Mouse (Mus musculus) large intestine, adult 2 months (tissue): Measurements from ENCODE around the gene Raver2. TPM values are rescaled to one million over a fixed set of nuclear protein-coding genes. Genes with fewer than 3 reads are reported as not detected.

Source experiments
- DNase-seq: peaks from one replicate; pipeline ENCODE4 v3.0.0-alpha.2; 2012; ENCODE audit warnings: low read depth, low spot score
- WGBS: fragments of 180-500 bp; shearing (Covaris S2); methylation state at CpG from one replicate; pipeline ENCODE4 v1.1.7; 2018; 5-methylcytosine and 5-hydroxymethylcytosine counted together
- polyA plus RNA-seq: library from polyadenylated mRNA; depleted of rRNA; stranded (reverse); fragments of >200 nt; gene quantifications from 2 replicates; pipeline ENCODE4 v1.2.3, GENCODE M21; 2012

Gene Raver2
- polyA plus RNA-seq, 1 experiment = 1.8 TPM

DNA sequence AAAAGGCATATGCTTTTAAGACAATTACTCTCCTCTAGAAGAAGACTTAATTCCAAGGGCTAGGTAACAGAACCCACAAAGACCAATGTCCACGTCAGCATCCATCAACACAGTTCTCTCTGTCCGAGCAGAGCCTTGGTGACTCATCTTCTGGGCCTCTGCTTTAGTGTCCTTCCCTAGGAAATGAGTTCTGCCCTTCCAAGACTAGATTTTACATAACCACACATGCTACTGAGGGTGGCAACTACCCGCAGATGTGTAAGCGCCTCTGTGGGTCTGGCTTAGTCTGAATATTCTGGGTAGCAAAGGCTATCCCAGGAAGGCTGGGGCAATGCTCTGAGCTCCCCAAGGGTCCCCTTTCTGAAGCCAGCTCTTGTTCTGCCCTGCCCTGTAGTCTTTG is 97.0 kb downstream of the Raver2 start:
- 83% methylated on average over 4 of the region's 4 CpGs for WGBS

DNA sequence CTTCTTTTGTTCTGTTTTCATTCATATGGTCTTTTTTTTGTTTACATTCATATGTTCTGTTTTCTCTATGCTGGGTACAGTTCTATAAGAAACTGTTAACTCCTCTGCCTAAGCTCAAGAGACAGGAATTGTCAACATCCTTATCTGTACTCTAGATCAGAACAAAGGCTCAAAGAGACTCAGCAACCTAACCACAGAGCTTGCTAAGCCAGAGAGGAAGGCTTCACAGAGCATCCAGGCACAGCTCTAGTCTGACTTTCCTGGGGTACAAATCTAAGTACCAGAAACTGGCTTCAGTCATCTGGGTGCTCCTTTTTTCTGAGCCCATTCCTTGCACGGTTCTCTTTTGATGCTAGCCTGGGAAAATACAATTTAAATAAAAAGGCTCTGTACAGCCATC is 99.0 kb downstream of the Raver2 start:
- WGBS = 93% methylated on average over 1 of the region's 1 CpGs
- DNase-seq = no peak

More for the DNA sequence above, 97.0 kb downstream of the Raver2 start:
- DNase-seq = no peak

DNA sequence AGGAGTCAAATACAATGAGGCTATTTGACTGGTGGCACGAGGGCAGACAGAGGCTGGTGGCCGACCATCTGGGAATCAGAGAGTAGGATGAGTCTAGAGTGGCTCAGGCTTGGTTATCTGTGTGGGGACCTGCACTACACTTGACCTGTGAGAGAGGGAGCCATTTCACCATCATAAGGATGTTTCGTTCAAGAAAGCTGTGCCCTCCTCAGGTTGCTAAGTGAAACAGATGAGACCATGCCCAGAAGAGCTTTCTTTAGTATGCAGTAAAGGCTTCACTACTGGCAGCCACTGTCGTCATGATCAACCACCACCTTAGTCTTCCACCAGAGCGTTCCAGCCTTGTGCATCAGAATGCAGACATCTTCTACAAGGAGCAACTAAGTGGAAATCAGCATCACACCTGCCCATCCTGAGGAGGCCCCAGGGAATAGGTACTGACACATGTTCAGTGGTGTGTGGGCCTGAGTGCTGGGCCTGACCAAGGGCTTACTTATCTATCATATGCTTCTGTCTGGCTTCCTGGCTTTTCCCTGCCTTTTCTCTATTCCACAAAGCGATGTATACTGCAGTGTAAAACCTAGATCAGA is 99.5 kb downstream of the Raver2 start:
- WGBS = 49% methylated on average over 6 of the region's 6 CpGs
- peak; percentile 16 for DNase-seq

DNA sequence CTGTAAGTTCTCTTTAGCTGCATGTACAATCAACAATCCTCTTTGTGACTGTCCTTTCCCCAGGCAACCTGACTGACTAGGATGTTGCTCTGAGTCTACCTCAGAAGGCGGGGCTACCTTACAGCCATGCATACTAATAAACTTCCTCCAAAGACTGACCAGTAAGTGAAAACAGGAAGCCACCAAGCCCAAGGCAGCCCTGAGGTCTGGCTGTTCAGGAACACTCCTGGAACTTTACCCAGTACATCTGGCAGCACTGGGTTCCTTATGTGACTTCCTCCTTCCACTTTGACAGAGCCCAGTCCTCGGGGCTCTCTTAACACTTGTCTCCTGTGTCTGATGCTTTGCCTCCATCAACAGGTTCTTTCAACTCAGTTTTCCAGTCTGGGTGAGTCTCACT is 104.0 kb downstream of the Raver2 start:
- 50% methylated on average over 2 of the region's 2 CpGs for WGBS
- peak; percentile 25 for DNase-seq

DNA sequence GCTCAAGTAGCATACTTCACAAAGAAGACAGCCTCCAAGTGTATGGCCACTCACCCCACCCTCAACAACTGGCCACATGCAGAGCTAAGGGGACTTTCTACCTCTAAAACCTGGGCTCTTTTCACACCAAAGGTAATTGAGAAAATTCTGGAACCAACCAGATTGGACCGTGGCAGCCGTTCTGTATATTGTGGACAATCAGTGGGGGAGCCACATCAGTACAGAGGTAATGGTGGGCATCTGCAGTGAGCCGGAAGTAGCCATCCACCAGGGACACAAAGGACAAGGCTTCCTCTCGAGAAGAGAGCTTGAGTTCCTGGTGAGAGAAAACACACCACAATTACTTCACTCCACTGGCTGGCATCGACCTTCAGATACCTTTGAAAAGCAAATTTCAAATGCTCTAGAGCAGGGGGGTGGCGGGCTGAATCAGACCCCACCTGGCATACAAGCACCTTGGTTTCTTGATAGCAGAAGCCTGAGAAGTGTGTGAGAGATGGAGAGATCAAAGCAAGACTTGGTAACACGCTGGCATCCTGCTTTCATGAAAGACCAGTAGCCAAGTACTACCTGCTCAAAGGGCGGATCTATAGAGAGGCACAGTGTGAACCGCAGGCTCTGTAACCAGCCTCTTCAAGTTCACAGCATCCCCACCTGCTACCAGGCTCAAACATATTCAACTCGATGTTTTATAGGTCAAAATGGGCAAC is 106.3 kb downstream of the Raver2 start:
- DNase-seq = no peak
- 84% methylated on average over 10 of the region's 10 CpGs for WGBS

DNA sequence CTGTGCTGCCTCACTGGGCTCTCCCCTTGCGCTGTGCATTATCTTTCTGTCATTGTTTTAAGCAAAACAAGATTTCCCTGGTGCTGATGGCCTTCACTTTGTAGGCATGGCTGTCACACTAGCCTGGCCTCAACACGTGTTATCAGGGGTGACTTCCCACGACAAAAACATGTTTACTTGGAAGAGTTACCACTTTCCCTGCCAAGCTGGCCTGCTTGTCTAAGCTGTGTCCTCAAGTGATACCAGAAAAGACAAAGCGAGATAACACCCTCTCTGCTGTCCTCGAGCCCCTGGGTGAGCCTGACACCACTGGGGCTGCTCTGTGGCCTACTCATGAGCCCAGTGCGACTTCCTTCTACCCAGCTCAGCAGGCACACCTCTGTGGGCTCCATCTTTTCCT is 107.3 kb downstream of the Raver2 start:
- no peak for DNase-seq
- WGBS = 86% methylated on average over 6 of the region's 6 CpGs

DNA sequence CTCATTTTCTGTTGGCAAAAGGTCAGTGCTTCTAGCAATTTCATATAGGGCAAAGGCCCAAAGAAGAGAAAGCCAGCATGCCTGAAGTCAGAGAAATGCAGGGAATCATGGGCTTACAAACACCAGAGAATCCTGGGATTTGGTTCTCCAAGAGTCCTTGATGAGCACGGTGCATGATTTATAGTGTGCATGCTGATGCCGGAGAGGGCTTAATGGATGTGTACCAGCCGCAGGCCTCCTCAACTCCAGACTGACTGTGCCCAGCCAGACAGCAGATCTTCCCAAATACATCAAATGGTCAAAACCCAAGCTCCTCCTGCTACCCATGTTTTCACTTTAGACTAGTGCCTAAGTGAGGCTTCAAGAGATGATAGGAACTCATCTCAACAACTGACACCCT is 109.0 kb downstream of the Raver2 start:
- no peak for DNase-seq
- WGBS = 80% methylated on average over 3 of the region's 3 CpGs

DNA sequence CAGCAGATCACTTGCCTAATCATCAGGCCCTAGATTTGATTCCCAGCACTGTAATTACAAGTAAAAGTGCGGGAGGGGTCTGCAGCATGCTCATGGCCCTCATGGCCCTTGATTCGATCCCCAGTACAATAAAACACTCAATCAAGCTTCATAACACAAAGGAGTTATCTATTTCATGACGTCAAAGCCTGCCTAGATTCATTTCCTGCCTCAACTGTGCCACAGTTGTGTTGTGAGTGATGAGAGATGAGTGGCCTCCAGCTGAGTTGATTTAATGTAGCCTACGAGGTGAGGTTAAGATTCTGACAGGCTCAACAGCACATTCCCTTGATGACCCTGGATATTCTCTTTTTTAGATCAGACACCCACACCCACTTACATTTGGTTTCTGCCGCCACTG is 110.3 kb downstream of the Raver2 start:
- WGBS = 83% methylated on average over 5 of the region's 5 CpGs
- no peak for DNase-seq

DNA sequence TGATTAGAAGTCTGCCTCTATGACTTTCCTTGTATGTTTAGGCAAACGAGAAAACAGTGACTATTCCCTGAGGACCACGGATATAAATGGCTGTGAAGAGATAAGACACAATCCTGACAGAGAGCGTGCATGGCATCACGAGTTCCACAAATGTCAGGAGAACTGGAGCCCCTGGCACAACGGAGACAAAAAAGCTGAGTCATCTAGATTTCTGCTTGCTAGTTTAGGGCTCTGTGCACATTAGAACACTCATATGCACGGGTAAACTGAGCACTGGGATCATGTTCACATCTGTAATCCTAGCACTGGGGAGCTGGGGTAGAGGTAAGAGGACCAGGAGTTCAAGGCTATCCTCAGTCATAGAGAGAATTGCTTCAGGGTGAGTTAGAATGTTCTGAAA is 111.1 kb downstream of the Raver2 start:
- whole genome bisulfite sequencing = 78% methylated on average over 6 of the region's 6 CpGs
- DNase-seq = no peak

DNA sequence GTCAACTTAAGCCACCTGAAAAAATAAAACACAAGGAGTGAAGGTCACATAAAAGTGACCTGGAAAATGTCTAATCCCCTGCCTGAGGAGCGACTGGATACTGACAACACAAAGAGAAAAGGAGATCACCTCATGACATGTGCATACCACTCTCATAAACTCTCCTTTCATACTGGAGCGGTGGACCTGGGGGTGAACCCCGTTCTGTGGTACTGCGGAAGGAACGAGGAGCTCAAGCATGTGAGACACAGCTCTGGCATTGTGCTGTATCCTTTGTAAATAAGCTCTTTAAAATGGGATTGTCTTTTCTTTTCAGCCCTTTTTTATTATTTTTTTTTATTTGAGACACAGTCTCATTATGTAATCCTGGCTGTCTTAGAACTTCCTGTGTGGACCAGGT is 111.9 kb downstream of the Raver2 start:
- no peak for DNase-seq
- WGBS = 88% methylated on average over 5 of the region's 5 CpGs

DNA sequence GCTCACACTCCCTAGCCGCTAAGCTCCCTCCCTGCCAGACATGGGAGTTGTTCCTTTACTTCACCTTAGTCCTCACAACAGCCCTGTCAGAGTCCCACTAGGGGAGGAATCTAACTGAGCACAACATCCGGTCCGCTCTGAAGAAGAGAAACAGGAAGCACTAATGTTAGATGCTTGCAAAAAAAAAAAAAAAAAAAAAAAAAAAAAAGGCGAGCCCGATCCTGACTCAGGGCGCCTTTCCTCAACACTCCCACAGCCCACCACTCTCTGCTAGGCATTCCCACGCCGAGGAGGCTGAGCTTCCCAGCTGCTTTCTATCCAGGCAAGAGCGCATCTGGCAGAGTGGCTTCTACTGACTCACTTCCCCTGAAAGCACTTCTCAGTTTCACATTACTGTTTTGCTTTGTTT is 113.8 kb downstream of the Raver2 start:
- WGBS = 59% methylated on average over 9 of the region's 9 CpGs

DNA sequence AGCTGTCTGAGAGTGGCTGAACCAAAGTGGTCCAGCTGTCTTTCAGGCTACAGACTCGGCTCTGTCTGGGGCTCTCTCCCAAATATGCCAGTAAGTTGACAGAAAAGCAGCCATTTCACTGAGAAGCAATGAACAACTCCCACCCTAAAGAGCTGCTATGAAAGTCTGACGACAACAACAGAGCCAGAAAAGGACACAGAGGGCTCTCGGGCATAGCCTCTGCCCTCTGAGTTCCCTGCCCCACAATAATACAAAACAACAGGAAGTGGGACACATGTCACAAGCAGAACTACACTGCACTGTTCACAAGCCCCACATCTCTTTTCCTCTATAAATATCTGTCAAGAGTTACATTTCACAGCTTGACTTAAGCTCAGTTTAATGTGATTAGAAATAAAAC is 116.4 kb downstream of the Raver2 start:
- DNase-seq = no peak
- 64% methylated on average over 3 of the region's 3 CpGs for WGBS

More for the DNA sequence above, 113.8 kb downstream of the Raver2 start:
- DNase-seq = no peak

DNA sequence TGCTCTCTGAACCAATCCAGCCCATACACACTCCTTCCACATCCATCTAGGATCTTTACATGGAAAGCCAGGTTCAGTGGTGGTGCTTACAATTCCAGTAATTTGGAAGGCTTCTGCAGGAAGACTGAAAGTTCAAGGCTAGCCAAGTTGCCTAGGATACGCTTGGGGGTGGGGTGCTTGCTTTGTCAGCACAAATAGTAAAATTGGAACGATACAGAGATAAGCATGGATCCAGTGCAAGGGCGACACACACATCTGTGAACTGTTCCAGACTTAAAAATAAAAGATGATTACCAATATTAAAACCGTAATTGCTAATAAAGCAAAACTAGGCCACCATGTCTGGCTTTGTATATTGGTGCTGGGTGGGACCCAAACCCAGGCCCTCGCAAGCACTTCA is 117.8 kb downstream of the Raver2 start:
- DNase-seq = no peak
- 73% methylated on average over 5 of the region's 5 CpGs for WGBS

DNA sequence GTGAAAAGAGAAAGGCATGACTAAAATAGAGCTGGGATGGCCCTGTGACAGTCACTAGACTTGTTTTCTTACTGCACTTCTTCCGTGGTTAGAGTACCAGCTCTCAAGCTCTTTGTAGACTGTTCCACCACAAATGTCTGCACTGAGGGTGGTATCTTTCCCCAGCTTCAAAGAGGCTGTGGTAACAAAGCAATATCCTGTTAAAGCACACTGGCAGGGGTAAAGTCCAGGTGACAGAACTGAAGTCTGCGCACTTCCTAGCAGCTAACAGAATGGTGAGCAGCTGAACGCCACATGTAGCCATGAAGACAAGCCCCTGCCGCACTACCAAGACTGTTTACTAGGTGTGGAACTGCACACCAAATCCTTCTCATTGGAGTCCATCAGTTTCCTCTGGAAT is 118.6 kb downstream of the Raver2 start:
- DNase-seq = no peak
- WGBS = 67% methylated on average over 4 of the region's 4 CpGs

DNA sequence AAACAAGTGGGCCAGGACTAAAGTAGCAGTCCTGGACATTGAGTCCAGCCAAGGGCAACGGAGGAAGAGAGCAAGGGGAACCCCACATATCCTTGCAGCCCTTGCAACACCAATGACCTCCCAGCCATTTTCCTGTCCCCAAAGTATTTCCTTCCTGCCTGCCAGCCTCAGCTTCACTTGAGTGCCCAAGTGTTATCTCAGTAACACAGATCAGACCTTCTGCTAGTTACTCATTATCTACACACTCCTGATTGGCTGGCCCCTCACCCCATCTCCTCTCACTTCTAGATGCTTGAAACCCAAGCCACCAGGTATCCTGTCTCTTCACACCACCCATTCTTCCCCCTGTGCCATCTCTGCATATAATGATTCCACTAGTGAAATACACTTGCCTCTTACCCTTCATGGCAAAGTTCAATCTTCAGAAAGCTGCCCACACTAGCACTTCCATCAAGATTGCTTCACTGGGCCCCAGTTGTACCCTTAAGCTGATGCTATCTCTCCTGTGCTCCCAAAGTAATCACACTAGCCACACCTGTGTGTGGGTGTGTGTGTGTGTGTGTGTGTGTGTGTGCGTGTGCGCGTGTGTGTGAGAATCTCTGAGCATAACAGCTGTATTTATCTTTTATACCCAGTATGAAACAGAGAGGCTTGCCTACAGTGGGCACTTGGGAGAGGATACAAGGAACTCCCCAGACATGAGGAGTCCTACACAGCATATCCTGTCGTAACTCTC is 123.6 kb downstream of the Raver2 start:
- DNase-seq = no peak
- WGBS = 73% methylated on average over 5 of the region's 5 CpGs

DNA sequence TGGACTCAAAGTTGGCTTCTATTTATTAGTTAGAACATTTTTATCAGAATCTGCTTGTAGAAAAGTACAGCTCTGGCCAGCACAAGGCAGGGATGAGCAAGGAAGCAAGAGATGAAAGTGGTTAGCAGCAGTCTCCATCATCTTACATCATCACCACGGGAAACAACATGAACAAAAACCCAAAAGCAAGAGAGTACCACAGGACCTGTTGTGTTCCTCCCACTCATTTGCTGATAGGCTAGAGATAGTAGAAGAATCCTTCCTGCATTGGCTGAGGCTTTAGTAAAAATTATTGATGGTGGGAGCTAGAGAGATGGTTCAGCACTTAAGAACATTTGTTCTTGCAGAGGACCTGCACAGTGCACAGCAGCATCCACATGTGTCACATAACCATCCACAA is 125.4 kb downstream of the Raver2 start:
- WGBS = 79% methylated on average over 1 of the region's 1 CpGs
- DNase-seq = no peak

DNA sequence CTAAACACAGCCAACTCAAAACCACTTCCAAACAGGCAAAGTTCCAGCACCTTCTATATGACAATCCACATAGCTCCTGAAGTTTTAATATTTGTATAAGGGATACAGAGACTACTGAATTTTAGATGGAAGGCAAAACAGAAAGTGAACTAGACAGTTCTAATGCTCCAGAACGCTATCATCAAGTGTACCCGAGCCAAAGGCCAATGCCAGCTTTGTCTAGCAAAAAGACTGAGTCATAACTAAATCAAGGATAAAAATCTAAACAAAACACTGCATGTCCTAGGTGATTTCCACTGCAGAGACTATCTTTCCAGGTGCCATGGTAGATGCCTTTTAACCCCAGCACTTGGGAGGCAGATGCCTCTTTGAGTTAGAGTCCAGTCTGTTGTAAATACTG is 127.6 kb downstream of the Raver2 start:
- no peak for DNase-seq
- WGBS = 47% methylated on average over 2 of the region's 2 CpGs

DNA sequence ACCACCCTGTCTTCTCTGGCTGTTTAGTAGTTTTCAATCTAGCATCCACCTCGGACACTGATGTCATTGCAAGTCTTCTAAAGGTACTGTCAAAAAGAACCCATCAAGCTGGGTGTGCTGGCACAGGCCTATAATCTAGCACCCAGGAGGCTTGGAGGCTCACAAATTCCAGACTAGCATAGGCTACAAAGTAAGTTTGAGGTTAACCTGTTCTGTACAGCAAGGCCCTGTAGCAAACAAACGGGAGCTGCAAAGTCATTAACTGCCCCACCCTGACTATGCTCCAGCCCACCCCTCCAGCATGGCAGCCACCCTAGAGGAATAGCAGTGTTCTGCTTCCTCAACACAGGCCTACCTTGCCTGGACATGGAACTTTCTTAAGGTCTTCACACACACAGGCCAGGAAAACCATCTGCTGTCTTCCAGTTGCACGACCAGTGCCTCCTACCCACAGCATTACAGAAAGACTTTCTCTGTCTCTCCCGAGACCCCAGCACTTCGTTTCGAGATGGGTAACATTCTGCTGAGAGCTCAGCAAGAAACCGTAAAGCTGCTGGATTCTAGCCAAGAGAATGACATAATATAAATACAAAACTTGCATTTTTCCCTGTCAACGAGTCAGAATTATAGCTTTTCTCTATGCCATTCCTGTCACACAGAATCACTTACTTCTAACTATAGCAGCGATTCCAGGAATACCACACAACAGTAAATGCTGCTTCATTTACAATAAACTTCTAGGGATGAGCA is 128.8 kb downstream of the Raver2 start:
- 45% methylated on average over 9 of the region's 9 CpGs for WGBS
- DNase-seq = no peak

DNA sequence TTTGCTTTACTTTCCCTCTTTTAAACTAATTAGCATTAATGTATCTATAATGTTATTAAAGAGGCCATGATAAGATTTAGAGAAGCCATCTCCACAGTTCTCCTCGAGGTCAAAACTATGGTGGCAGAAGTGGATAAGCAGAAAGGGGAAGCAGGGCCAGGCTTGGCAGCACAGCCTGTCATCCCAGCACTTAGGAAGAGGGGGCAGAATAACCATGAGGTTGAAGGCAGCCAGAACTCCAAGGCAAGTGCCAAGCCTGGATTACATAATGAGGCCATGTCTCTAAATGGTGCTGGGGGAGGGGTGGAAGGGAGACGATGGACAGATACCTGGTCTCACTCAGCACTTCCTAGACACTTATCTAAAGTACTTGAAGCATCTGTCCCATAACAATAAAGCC is 129.6 kb downstream of the Raver2 start:
- DNase-seq = no peak
- whole genome bisulfite sequencing = 19% methylated on average over 2 of the region's 2 CpGs

DNA sequence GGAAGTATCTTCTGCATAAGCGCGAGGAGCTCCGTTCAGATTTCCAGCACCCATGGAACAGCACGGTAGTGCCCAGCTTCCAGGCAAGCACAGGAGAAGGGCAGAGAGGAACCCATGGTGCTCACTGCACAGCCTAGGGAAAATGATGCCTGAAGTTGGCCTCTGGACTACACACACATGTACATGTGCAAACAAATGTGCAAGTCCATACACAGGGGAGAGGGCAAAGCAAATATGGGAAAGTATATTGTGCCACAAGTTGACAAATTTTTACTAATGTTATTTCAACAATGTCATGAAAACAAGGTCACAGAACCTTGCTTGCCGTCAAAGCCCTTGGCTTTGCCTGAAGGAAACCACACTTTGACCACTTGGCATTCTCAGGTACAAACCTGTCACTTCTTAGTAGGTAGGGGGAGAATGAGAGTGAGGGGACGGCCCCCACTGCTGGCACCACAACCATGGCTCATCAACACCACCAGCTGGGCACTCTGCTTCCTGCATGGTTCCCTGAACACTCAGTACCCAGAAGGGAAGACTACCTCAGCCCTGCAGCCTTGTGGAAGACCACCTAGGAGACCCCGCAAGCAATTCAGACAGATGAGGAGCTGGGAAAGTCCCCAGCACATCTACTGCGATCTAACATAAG is 130.8 kb downstream of the Raver2 start:
- 93% methylated on average over 8 of the region's 8 CpGs for WGBS
- DNase-seq = no peak
